Mouse (Mus musculus): ENCODE measurements around the gene Rpl21.
"Not testable (repeated sequence)": the region's sequence is repeated elsewhere in the genome, so short reads cannot be mapped to it uniquely, and the experiment has no call there.

Gene Rpl21

GRCm38 (mm10) chr5:146858772-146859171, 26.1 kb downstream of the Rpl21 start:
- in situ Hi-C loops (cut with MboI; ENCODE audit: low pct_unique_long_range_greater_than_20kb in 1 of 2, low sequenced_read_pairs in 2 of 2, unreplicated experiment in 1 of 2), result no loop called here

DNA sequence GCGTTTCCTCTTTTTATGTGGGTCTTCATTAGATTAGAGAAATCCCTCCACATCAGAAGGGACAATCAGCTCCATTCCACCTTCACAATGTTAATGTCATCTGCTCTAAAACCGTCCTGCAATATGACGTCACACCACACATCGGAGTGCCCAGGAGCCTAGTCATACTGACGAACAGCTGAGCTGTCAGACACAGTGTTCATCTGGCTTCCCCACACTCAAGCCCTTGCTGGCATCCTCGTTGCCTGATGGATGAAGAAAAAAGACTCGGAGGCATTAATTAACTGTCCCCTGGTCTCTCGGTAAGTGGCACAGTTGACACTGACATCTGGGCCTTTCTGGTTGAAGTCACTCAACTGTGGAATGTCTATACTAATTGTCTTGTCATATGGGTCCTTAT, 26.6 kb downstream of the Rpl21 start:
- in situ Hi-C loops (cut with MboI; ENCODE audit: low pct_unique_long_range_greater_than_20kb in 1 of 2, low sequenced_read_pairs in 2 of 2, unreplicated experiment in 1 of 2), result no loop called here

- in situ Hi-C loops (cut with MboI; ENCODE audit: low pct_unique_long_range_greater_than_20kb in 1 of 2, low sequenced_read_pairs in 2 of 2, unreplicated experiment in 1 of 2), result no loop called here
Observed at GRCm38 (mm10) chr5:146860222-146860998, 27.7 kb downstream of the Rpl21 start.

GRCm38 (mm10) chr5:146861588-146861987, 28.9 kb downstream of the Rpl21 start:
- in situ Hi-C loops (cut with MboI; ENCODE audit: low pct_unique_long_range_greater_than_20kb in 1 of 2, low sequenced_read_pairs in 2 of 2, unreplicated experiment in 1 of 2), result no loop called here

- in situ Hi-C loops (cut with MboI; ENCODE audit: low pct_unique_long_range_greater_than_20kb in 1 of 2, low sequenced_read_pairs in 2 of 2, unreplicated experiment in 1 of 2), result no loop called here
Observed at GRCm38 (mm10) chr5:146865511-146865910, 32.8 kb downstream of the Rpl21 start.

- in situ Hi-C loops (cut with MboI; ENCODE audit: low pct_unique_long_range_greater_than_20kb in 1 of 2, low sequenced_read_pairs in 2 of 2, unreplicated experiment in 1 of 2), result no loop called here
Observed at GRCm38 (mm10) chr5:146866277-146866676, 33.6 kb downstream of the Rpl21 start.

DNA sequence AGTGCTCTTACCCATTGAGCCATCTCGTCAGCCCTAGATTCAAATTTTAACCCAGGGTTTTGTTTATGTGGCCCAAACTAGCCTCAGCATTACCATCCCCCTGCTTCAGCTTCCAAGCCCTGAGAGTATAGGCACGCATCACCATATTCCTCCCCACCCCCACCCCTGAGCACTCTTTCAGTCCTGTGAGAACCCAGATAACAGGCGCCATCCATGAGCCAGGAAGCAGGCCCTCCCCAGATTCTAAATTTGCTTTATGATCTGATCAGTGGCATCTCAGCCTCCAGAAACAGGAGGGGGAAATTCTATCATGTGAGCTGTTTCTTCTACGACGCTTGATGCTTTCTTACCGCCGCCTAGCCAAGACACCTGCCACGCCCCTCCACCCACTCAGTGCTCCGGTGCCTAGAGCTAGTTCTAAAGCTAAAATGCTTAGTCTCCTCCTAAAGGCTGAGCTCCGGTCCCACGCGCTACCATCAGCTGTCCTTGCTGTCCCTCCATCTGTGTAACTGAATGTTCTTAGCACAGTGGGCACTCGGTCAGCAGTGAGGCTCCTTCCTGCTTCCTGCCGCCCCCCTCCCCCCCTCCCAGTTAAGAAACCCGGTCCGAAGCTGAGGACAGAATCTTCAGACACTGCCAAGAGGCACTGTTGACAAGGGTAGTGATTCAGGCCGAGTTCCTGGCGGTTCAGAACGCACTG, 34.7 kb downstream of the Rpl21 start:
- in situ Hi-C loops (cut with MboI; ENCODE audit: low pct_unique_long_range_greater_than_20kb in 1 of 2, low sequenced_read_pairs in 2 of 2, unreplicated experiment in 1 of 2), result no loop called here

DNA sequence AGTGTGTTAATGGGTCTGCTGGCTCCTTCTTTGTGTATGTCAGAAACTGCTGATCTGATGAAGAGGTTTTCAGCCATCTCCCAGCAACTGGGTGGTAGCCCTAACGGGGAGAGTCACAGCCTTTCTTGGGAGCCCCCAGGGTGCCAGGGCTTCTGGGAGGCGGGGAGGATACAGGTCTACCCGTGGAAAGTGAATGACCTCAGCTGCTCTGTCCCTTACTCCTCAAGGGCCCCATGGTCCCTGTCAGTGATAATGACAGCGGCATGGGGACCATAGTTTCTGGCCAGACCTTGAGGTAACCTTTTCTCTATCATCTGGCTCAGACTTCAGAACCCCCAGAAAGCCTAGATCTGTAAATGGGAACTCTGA, 35.2 kb downstream of the Rpl21 start:
- in situ Hi-C loops (cut with MboI; ENCODE audit: low pct_unique_long_range_greater_than_20kb in 1 of 2, low sequenced_read_pairs in 2 of 2, unreplicated experiment in 1 of 2), result no loop called here

GRCm38 (mm10) chr5:146872981-146873631, 40.4 kb downstream of the Rpl21 start:
- in situ Hi-C loops (cut with MboI; ENCODE audit: low pct_unique_long_range_greater_than_20kb in 1 of 2, low sequenced_read_pairs in 2 of 2, unreplicated experiment in 1 of 2), result no loop called here

DNA sequence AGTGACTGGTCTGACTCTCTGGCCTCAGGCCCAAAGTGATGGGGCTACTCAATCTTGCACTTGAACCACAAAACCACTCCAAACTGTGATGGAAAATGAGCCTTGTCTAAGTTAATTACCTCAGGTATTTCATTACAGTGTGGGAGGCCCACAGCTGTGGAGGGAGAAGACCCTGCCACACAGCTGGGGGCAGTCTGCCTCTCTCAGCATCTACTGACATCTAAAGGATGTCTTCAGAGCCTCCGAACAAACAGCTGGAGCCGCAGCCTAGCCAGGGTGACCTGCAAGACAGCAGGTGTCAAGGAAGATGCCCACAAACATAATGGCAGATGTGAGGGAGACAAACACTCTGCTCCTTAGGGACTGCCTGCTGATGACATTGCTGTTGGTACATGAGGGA, 43.3 kb downstream of the Rpl21 start:
- in situ Hi-C loops (cut with MboI; ENCODE audit: low pct_unique_long_range_greater_than_20kb in 1 of 2, low sequenced_read_pairs in 2 of 2, unreplicated experiment in 1 of 2), result no loop called here

GRCm38 (mm10) chr5:146877882-146878281, 45.2 kb downstream of the Rpl21 start:
- in situ Hi-C loops (cut with MboI; ENCODE audit: low pct_unique_long_range_greater_than_20kb in 1 of 2, low sequenced_read_pairs in 2 of 2, unreplicated experiment in 1 of 2), result not testable (repeated sequence)

- in situ Hi-C loops (cut with MboI; ENCODE audit: low pct_unique_long_range_greater_than_20kb in 1 of 2, low sequenced_read_pairs in 2 of 2, unreplicated experiment in 1 of 2), result no loop called here
Observed at GRCm38 (mm10) chr5:146882261-146882660, 49.6 kb downstream of the Rpl21 start.

DNA sequence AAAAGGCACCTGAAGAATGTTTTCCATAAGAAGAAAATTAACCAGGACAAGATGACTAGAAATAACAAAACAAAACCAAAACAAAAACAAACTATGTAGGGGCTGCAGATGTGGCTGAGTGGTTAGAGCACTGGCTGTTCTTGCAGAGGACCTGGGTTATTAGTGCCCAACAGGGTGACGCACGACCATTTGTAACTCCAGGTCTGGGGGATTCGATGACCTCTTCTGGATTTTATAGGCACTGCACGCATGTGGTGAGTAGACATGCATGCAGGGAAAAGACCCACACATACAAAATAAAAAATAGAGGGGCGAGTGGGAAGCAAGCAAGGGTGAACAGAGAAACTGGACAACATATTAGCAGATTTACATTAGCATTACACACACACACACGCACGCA, 50.4 kb downstream of the Rpl21 start:
- in situ Hi-C loops (cut with MboI; ENCODE audit: low pct_unique_long_range_greater_than_20kb in 1 of 2, low sequenced_read_pairs in 2 of 2, unreplicated experiment in 1 of 2), result no loop called here

GRCm38 (mm10) chr5:146883486-146884272, 51.0 kb downstream of the Rpl21 start:
- in situ Hi-C loops (cut with MboI; ENCODE audit: low pct_unique_long_range_greater_than_20kb in 1 of 2, low sequenced_read_pairs in 2 of 2, unreplicated experiment in 1 of 2), result no loop called here
